Mouse (Mus musculus) retina, embryonic 14.5 days (tissue): ENCODE data around the gene 1700001O22Rik.

ENCODE experiments used
- DNase-seq: peaks from one replicate; pipeline ENCODE4 v3.0.0-alpha.2; 2015; ENCODE audit warnings: low spot score

1700001O22Rik gene

GRCm38 (mm10) chr2:30816383-30816782 is 12.9 kb upstream of the 1700001O22Rik start:
- DNase-seq = no peak

DNA sequence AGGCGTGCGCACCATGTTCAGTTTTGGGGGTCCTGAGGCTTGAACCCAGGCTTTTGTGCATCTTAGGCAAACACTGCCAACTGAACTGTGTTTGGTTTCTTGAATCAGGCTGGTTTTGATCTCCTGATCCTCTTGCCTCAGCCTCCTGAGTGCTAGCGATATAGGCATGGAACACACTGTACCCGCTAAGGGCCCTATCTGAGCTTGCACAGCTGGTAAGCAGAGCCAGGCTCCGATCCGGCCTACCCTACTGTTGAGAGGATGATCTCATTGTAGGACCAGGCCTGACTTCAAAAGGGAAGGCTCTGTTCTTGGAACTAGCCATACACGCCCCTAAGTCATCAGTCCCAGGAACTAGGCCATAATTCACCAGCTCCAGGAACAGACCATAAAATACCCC is 7.1 kb upstream of the 1700001O22Rik start:
- DNase-seq = no peak

DNA sequence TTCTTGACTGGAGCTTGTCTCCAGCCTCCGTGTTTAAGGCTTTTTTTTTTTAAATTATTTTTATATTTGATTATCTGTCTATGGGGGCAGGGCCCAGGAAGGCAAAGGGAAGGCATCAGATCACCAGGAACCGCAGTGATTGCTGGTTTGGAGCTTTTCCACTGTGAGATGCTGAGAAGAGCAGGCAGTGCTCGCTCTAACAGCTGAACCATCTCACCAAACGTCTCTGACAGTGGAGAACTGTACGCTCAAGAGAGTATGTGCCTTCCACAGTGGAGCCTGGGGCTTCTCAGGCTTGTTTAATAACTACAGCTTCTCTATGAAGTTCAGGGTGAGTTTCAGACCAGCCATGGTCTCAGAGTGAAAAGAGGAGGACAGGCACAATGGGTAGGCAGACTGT is 6.0 kb upstream of the 1700001O22Rik start:
- no peak for DNase-seq

DNA sequence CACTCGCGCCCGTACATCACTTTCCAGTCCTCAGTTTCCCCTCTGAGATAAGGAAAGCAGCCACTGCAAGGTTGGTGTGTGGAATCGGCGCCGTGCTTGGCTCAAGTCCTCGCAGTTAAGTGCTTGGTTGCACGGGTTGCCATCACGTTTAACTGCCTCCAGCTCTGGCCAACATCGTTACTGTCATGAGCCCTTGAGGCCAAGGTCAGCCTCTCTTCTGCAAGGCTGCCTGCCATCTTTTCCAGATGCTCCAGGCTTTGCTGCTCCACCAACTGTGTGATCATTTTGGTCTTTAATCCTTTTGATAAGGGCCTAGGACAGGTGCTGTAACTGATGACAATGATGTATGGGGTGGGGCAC is 4.8 kb upstream of the 1700001O22Rik start:
- DNase-seq = no peak

DNA sequence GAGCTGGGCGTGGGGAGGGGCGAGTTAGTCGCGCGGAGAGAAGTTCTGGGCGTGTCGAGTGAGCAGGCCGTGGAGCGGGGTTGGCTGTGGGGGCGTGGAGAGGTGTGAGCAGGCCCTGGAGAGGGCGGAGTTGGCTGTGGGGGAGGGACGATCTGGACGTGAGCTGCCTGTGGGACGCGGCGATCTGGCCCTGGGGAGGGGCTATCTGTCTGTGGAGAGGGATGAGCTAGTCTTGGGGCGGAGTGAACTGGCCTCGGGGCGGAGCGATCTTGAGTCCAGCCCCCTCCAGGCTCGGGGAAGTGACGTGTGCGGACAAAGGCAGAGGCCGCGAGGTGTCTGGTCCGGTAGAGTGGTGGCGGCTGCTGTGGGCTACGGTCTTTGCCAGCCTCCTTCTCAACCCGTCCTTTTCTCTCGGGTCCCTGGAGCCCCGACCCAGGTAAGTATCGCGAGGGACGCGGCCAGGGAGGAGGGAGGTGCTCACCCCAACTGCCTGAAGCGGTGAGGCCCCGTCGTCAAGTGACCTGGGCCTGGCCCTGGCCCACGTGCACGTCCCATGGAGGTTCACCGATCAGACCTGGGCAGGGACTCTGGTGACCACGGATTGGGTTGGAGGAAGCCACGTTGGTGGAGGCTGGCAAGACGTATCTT is 4.3 kb upstream of the 1700001O22Rik start, which contains the start of gene Ntmt1:
Ntmt1 (plus strand) TSS at position 179 of the 648 bp plus-strand sequence.
- DNase-seq = peak; percentile 99

DNA sequence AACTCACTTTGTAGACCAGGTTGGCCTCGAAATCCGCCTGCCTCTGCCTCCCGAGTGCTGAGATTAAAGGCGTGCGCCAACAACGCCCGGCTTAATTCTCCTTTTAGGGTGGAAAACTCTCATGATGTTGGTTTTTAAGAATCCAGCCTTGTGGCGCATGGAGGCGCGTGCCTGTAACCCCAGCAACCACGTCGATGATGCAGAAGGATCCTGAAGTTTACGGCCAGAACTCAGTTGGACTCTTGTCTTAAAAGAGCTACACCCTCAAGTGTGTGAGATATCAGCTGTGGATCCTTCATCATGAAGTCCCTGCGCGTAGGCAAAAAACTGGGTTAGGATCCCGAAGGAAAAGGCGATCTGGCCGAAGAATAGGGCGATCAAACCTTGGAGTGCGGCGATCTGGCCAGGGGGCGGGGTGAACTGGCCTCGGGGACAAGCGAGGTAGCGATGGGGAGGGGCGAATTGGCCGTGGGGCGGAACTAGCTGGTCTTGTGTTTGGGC is 3.7 kb upstream of the 1700001O22Rik start:
- no peak for DNase-seq

DNA sequence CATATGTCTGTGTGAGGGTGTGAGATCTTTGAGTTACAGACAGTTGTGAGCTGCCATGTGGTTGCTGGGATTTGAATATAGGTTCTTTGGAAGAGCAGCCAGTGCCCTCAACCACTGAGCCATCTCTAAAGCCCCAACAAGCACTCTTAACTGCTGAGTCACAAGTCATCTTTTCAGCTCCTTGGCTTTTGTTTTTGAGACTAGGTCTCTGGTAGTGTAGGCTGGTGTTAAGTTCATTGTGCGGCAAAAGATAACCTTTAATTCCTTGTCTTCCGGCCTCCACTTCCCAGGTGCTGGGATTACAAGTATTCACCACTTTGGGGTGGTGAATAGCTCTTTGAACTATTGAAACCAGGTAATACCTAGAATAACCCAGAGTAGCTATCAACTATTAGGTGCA is 2.5 kb upstream of the 1700001O22Rik start:
- DNase-seq = no peak

DNA sequence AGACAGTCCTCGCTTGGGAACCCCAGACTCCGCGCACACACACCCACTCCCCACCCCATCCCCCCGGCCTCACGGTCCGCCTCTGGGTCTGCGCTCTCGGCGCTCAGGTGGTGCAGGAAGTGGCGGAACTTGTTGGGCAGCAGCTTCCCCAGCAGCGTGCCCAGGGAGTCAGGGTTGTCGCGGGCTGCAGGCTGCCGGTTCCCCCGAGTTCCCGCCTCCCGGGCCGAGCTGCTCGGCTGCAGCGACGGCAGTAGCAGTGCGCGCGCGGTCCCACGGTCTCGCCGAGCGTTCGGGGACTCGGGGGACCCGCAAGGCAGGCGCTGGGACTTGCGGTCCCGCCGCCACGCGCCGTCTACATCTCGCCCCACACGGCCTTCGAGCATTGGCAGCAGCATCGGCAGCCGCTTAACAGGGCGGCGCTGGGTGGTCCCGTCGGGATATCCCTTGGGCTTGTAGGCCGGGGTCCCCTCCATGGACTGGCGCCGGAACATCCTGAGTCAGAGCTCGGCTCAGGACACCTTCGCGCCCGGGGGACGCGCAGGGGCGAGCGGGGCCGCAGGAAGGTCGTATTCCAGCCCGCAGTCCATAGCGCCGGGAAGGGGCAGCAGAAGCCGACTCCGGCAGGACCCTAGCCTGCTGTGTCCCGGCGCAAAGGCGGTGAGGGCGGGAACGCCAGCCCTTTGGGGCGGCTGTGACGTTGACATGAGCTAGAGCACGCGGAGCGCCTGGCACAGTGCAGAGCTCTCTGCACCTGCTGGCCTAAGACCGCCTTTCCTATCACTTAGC is 2.2 kb downstream of the 1700001O22Rik start:
- DNase-seq = peak; percentile 62

DNA sequence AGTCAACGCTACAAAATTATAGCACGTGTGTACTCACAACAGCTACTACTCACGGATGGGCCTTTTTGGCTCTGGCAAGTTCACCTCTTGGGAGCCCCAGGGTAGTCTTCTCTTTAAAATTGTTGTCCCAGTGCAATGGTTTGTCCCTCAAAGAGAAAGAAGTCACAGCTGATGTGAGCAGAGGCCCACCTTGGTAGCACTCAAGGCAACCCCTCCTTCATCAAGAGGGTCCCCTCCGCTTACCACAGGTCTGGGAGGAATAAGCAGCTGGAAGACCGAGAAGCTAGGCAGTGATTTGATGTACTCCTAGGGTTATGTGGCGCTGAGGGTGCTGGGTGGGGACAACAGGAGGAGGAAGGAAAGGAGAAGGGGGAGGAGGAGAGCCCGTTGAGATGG is 2.8 kb downstream of the 1700001O22Rik start:
- no peak for DNase-seq

DNA sequence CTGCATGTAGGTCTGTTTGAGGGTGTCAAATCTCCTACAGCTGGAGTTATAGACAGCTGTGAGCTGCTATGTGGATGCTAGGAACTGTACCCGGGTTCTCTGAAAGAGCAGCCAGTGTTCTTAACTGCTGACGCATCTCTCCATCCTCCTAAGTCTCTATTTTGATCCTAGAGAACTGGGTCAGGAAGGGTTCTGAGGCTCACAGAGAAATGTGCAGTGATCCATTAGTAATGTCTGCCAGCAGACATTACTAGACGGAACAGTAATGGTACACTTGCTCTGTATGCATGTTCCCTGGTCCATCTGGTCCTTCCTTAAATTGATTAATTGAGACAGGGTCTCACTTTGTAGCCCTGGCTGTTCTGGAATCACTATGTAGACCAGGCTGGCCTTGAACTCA is 4.0 kb downstream of the 1700001O22Rik start:
- DNase-seq = peak; percentile 56

- peak; percentile 88 for DNase-seq
Observed at GRCm38 (mm10) chr2:30796382-30796781, 7.1 kb downstream of the 1700001O22Rik start.

DNA sequence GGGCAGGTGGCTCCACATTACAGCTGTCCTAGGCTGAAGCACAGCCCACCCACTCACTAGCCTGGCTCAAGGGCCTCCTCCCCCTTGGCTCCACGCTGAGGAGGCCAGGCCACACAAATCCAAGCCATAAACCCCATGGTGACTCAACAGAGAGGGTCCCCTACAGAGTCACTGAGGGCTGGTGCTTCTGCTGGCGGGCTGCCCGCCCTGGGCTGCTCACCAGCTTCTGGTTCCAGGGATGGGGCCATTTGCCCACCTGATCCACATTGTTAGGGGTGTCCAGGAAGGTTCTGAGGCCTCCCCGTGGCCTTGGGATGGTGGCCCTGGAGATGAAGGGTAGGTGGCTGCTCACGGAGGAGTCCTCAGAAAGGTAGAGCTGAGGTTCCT is 7.6 kb downstream of the 1700001O22Rik start:
- DNase-seq = no peak

DNA sequence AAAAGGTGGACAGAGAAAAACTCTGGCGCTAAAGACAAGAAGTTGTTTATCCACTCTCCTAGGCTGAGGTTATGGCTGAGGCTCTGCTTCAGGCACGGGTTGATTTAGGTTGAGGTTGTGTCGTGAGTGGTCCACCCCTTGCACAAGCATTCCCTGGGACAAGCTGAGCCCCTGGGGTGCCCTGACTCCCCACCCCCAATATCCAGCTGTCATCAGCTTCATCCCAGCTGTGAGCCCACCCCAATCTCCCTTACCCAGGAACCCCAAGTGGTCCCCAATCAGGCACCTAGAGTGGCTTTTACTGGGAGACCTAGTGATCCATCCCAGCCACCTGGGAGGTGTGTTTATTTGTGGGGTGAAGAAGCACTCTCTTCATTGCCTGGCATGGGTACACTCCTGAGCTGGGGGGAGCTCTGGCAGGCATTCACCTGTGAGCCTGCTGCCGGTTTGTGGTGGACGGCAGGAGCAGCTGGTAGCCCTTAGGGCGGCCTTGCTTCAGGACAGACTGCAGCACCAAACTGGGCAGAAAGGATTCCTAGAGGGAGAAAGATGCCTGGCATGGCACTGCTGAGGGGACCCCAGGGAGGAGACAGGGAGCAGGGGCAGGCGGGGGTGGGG is 8.1 kb downstream of the 1700001O22Rik start:
- DNase-seq = no peak

- DNase-seq = peak; percentile 95
Observed at GRCm38 (mm10) chr2:30794179-30795108, 9.0 kb downstream of the 1700001O22Rik start.

GRCm38 (mm10) chr2:30792061-30792460 is 11.4 kb downstream of the 1700001O22Rik start:
- no peak for DNase-seq

DNA sequence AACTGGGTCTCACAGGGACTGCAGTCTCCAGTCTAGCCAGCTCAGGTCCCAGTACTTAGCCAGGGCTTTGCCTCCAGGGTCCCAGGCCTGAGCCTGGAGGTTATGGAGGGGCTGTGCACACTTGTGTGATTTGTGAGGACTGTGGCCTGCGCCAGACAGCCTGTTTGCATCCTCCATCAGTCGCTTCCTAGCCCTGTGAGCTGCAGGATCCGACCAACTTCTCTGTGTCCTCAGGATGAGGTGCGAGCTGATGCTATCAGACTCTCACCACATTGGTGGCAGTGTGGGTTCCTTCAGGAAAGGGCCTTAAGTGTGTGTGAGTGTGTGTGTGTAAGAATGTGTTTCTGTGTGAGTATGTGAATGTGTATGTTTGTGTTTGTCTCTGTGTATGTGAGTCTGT is 16.0 kb downstream of the 1700001O22Rik start:
- DNase-seq = no peak

DNA sequence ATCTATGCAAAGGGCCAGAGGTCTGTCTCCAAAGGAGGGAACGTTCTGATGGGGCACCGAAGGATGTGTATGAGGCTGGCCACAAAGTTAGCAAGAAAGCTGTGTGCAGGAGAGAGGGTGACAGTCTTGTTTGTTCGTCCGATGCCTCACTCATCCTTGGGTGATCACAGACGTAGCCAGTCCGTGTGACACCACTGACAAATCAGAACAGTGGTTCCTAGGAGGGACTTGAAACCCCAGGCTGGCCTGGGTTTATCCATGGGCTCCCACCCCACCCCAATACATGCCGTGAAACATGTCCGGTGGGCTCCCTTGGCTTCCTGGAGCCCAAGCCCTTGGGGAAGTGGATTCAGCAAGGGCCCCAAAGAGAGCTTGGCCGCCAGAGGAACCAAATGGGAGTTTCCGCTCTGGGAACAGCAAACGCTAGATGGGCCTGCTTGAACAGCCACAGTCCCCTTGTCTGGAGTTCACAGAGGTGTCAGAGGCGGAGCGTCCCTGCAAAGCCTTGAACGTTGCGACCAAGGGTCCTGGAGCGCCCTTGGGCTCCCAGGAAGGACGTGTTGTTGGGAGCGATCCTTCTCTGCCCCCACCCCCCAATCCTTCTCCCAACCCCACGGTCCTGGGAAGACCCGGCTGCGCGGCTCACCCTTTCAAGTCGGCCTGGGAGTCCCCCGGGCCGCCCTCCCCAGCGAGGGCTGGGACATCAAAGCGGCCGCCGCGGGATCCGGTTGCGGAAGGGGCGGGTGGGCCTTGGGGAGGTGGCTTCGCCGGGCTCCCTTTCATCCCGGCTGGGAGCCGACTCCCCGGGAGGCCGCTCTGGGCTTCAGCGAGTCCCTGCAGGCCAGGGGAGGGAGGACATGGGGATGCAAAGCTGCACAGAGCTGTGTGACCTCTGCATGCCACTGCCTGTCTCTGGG is 19.1 kb downstream of the 1700001O22Rik start:
- DNase-seq = no peak

DNA sequence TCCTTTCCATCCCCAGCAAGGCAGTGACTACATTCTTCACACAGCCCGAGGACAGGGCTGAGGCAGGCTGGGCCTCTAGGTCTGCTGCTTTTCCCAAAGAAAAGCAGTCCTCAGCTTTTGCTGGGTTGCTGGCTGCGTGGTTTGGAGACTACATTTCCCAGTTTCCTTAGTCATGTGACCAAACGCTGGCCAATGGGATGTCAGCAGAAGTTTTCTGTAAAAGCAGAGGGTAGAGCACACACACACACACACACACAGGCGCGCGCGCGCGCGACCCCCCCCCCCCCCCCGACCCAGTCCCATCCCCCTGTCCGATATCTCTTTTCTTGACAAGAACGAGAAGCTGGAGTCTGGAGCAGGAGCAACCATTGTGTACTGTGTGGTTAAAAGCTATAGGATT is 20.1 kb downstream of the 1700001O22Rik start:
- peak; percentile 77 for DNase-seq

- DNase-seq = no peak
Observed at GRCm38 (mm10) chr2:30782312-30783290, 20.9 kb downstream of the 1700001O22Rik start.

DNA sequence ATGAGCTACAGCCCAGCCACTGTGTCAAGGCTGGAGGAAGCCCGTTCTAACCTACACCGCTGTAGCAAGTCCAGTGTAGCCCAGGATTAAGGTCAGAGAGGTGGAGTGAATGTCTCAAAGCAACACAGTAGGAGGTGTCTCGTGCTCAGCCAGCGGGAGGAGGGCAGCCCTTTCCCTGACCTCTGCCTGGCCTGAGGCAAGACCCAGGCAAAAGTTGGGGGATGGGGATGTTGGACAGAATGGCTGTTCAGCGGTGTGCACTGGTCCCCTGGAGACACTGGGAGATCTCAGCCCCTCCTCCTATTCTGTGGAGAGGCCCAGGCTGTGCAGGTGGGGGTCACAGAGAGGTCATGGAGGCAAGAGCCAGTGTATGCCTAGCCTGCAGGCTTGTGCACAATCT is 24.2 kb downstream of the 1700001O22Rik start:
- DNase-seq = peak; percentile 64
